Mouse (Mus musculus): ENCODE data around the gene Zfp800. TPM values are rescaled to one million over a fixed set of nuclear protein-coding genes. Genes with fewer than 3 reads are reported as not detected.

Zfp800 gene
- 3.0 and 4.4 TPM in 2 replicates for polyA plus RNA-seq (2012; rRNA removed)

DNA sequence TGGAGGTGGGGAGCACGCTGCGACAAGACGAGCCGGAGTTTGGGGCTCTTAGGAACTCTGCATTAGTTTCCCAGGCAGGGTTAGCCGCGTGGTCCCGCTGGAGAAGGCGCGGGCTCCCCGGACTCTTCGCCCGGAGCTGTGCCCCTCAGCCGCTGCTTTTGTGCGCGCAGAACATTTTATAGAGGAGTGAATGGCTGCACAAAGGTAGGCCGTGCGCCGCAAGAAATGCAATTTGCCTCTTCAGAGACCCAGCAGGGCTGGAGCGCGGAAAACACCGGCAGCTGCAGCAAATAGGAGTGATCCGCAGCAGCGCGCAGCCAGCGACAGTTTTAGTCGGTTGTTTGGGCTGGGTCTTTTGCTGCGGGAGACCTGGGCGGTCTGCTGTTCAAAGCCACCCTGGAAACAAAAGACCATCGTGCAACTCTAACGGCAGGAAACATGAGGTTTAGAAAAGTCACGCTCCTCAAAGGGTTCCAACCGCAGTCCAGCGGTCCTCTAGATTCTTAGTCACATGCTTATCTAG is at the start of gene Zfp800:
TSS of gene Zfp800 (minus strand) at position 325 of the 523 bp plus-strand sequence.
- H3K4me1 ChIP-seq (ENCODE audit: control insufficient read depth, insufficient read depth, low read length) = no peaks in the 10 kb centered on the region; the same call in 1 of the 2 replicates
- no peak for DNase-seq
- peak within 1 kb of the TSS; percentile 41 for H3K4me3 ChIP-seq (replicated peaks; ENCODE audit: extremely low read depth, low read depth, low read length)
- no peak for TF ChIP-seq POLR2A (IDR thresholded peaks at IDR 0.05; ENCODE audit: borderline replicate concordance, extremely low read depth, low read depth, low read length)
- no peak for TF ChIP-seq CTCF (IDR thresholded peaks at IDR 0.05; ENCODE audit: insufficient read depth, low read length)
- WGBS = 2% methylated on average over 33 of the region's 33 CpGs

DNA sequence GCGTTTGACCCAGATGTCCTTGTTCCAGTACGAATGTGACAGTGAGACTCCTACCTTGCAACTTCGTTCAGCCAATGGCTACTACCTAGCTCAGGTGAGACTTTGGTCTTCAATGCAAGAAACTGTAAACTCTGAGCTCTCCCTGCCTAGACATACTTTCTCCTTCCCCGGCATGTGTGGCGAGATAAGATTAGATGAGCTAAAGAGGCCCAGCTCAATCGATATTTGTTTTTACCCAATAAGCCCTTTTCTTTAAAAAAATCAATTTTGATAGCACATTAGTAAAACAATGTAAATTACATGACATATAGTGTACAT is 33.7 kb upstream of the Zfp800 start:
- no peak for TF ChIP-seq POLR2A (IDR thresholded peaks at IDR 0.05; ENCODE audit: borderline replicate concordance, extremely low read depth, low read depth, low read length)
- TF ChIP-seq CTCF (IDR thresholded peaks at IDR 0.05; ENCODE audit: insufficient read depth, low read length) = no peak

DNA sequence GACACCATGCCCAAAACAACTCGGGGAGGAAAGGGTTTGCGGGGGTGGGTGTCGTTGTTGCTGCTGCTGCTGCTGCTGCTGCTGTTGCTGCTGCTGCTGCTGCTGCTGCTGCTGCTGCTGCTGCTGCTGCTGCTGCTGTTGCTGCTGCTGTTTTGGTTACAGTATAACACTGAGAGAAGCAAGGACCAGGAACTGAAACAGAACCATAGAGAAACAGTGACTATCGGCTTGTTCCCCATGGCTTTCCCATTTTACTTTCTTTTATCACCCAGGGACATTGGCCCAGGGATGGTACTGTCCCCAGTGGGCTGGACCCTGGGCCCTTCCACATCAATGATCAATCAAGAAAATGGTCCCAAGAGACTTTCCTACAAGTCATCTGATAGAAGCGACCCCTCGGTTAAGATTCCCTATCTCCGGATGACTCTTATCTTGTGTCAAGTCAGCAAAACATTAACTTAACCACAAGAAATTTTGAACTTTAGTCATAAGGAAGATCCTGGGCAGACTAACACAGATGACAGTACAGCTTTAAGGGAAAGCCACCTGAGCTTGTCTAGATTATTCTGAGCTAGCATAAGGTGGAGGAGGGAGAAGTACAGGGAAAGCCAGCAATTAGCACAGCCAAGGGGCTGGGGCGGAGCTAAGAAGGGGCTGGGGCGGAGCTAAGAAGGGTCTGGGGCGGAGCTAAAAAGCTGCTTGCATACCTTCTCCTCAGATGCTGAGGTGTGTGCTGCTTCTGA is 33.2 kb upstream of the Zfp800 start:
- peak; percentile 50 for DNase-seq
- no peak overlapping the region for H3K4me3 ChIP-seq (replicated peaks; ENCODE audit: extremely low read depth, low read depth, low read length)
- 73% methylated on average over 10 of the region's 10 CpGs for WGBS
- TF ChIP-seq POLR2A (IDR thresholded peaks at IDR 0.05; ENCODE audit: borderline replicate concordance, extremely low read depth, low read depth, low read length) (no peak), CTCF (IDR thresholded peaks at IDR 0.05; ENCODE audit: insufficient read depth, low read length) (no peak)
- H3K4me1 ChIP-seq (ENCODE audit: control insufficient read depth, insufficient read depth, low read length) = no peaks in the 10 kb centered on the region

More for the DNA sequence above, 33.7 kb upstream of the Zfp800 start:
- DNase-seq = no peak
- Histone ChIP-seq H3K4me3 (replicated peaks; ENCODE audit: extremely low read depth, low read depth, low read length) (no peak overlapping the region), H3K4me1 (ENCODE audit: control insufficient read depth, insufficient read depth, low read length) (no peaks in the 10 kb centered on the region)
- WGBS = 69% methylated on average over 6 of the region's 6 CpGs

DNA sequence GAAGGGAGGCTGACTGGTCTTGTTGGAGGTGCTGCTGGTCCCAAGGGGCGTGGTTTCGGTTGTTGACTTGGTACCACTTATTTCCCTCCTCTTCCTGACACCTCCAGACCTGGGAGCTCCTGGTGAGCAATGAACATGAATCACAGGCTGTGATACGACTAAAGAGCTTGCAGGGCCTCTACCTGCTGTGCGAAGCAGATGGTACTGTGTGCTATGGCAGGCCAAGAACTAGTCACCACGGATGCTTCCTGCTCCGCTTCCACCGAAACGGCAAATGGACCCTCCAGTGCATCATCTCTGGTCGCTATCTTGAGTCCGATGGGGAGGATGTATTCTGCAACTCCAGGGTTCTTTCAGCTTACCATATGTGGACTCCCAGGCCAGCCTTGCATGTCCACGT is 32.1 kb upstream of the Zfp800 start:
- 88% methylated on average over 11 of the region's 11 CpGs for WGBS
- no peak for TF ChIP-seq POLR2A (IDR thresholded peaks at IDR 0.05; ENCODE audit: borderline replicate concordance, extremely low read depth, low read depth, low read length)
- TF ChIP-seq CTCF (IDR thresholded peaks at IDR 0.05; ENCODE audit: insufficient read depth, low read length) = no peak
- Histone ChIP-seq H3K4me1 (ENCODE audit: control insufficient read depth, insufficient read depth, low read length) (no peaks in the 10 kb centered on the region), H3K4me3 (replicated peaks; ENCODE audit: extremely low read depth, low read depth, low read length) (no peak overlapping the region)
- DNase-seq = no peak

DNA sequence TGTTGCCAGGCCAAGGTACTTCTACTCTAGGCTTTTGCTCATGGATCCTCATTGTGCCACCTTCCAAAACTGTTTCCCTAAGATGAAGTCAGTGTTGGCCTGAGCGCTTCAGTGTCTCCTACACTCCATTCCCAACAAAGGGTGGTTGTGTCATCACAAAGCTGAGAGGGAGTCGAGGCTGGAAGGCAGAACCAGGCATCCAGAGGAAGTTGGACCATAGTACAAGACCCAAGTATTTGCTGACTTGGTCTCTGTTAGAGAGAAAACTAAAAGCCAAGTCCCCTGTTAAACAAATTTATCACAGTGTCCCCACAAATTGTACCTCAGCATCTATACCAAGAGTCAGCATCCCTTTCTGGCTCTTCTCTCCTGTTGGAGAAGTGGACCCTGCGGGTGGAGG is 30.5 kb upstream of the Zfp800 start, which contains the start of gene Gcc1:
TSS of gene Gcc1 (minus strand) at position 101 of the 400 bp plus-strand sequence.
- DNase-seq = no peak
- Histone ChIP-seq H3K4me1 (ENCODE audit: control insufficient read depth, insufficient read depth, low read length) (peaks cover 2% of the 10 kb centered on the region; the same call in 1 of the 2 replicates), H3K4me3 (replicated peaks; ENCODE audit: extremely low read depth, low read depth, low read length) (no peak within 1 kb of the TSS)
- 89% methylated on average over 3 of the region's 3 CpGs for WGBS
- TF ChIP-seq CTCF (IDR thresholded peaks at IDR 0.05; ENCODE audit: insufficient read depth, low read length) (no peak), POLR2A (IDR thresholded peaks at IDR 0.05; ENCODE audit: borderline replicate concordance, extremely low read depth, low read depth, low read length) (no peak)

DNA sequence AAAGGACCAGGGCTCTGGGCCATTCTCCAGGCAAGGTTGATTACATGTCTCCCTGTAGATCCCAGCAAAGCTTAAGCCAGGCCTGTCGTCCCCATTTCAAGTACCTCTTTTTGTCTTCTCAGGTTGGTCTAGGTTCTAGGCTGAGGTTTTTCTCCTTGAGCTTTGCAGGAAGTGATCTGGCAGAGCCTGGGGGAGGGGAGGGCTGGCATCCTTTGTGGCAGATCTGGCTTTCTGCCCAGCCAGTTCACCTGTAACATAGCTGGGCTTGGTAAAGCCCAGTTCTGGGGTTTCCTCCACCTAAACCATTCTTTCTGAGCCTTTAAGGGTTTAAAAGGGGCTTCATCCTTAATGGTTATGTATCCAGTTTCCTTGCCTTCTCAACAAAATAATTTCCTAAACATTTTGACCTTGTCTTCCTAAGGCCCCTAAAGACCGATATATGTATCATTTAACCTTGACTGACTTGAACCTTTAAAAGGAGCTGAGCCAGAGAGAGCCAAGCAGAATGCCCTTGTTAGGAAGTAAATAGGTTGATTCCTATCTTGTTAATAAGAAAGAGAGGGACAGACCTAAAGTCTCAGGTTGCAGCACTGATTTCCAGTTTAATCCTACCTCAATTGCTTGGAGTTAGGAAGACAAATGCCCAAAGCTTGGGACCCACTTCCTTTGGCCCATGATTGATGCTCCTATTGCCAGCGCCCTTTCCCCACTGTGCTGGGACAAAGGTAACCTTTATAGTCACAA is 29.5 kb upstream of the Zfp800 start, which contains the start of gene Fscn3:
TSS of gene Fscn3 (plus strand) at position 694 of the 744 bp plus-strand sequence.
- H3K4me3 ChIP-seq (replicated peaks; ENCODE audit: extremely low read depth, low read depth, low read length) = no peak within 1 kb of the TSS
- DNase-seq = peak; percentile 11
- TF ChIP-seq CTCF (IDR thresholded peaks at IDR 0.05; ENCODE audit: insufficient read depth, low read length) (no peak), POLR2A (IDR thresholded peaks at IDR 0.05; ENCODE audit: borderline replicate concordance, extremely low read depth, low read depth, low read length) (no peak)
- H3K4me1 ChIP-seq (ENCODE audit: control insufficient read depth, insufficient read depth, low read length) = peaks cover 4% of the 10 kb centered on the region; the same call in 1 of the 2 replicates
- 66% methylated on average over 3 of the region's 3 CpGs for WGBS

DNA sequence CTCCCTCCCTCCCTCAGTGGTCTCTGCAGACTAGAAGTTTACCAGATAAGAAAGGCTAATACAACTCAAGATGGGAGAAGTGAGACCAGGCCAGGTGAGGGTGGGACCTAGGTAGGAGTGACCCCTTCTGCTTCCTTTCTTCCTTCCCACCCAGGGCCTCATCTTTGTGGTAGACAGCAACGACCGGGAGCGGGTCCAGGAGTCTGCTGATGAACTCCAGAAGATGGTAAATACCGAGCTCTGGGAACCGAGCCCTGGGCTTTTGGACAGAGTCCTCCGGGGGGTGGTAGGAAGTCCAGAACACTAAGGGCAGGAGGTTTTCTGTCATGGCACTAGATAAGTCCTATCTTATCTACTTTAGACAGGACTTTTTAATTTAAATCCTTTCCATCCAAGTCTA is 27.2 kb upstream of the Zfp800 start:
- Histone ChIP-seq H3K4me3 (replicated peaks; ENCODE audit: extremely low read depth, low read depth, low read length) (no peak overlapping the region), H3K4me1 (ENCODE audit: control insufficient read depth, insufficient read depth, low read length) (peaks cover 13% of the 10 kb centered on the region; the same call in 1 of the 2 replicates)
- no peak for TF ChIP-seq CTCF (IDR thresholded peaks at IDR 0.05; ENCODE audit: insufficient read depth, low read length)
- TF ChIP-seq POLR2A (IDR thresholded peaks at IDR 0.05; ENCODE audit: borderline replicate concordance, extremely low read depth, low read depth, low read length) = no peak
- no peak for DNase-seq
- 67% methylated on average over 6 of the region's 6 CpGs for WGBS

DNA sequence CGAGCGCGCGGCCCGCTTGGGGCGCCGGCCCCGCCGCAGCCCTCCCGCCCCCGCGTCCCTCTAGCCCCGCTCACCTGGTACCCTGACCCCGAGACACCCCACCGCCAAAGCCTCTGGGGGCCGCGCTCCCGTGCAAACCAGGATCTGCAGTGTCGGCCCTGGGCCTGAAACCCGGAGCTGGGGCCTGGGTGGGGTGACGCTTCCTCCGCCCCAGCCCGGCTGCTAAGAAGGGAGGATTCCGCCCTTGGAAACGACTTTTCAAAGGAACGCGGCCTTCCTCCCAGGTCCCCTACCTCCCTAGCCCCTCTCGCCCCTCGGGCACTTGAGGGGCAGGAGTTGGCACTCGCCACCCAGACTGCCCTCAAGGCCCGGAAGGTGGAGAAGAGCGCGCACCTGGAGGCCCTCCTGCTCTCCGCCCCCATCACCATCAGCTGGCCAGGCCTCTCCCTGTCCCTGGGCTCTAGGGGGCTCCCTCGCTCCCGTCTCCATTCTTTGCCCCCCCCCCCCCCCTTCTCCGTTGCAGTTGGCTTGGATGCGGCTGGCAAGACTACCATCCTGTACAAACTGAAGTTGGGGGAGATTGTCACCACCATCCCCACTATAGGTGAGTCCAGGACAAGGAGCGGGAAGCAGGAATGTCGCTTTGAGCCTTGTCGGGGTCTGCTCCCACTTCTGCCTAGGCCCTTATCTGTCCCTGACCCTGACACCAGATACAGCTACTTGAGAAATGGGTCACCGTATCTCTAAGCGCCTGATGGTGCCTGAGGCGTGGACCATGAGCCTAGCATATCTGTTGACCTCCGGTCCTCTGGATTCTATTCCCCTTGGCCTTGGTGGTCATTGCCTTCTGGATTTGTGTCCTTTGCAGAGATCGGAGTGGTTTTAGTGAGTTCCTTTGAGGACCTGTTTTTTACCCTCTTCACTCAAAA is 26.2 kb upstream of the Zfp800 start:
- Histone ChIP-seq H3K4me1 (ENCODE audit: control insufficient read depth, insufficient read depth, low read length) (peaks cover 17% of the 10 kb centered on the region; the same call in 1 of the 2 replicates), H3K4me3 (replicated peaks; ENCODE audit: extremely low read depth, low read depth, low read length) (peak overlapping the region; percentile 74)
- 7% methylated on average over 45 of the region's 46 CpGs for WGBS
- TF ChIP-seq CTCF (IDR thresholded peaks at IDR 0.05; ENCODE audit: insufficient read depth, low read length) (no peak), POLR2A (IDR thresholded peaks at IDR 0.05; ENCODE audit: borderline replicate concordance, extremely low read depth, low read depth, low read length) (no peak)
- peak; percentile 68 for DNase-seq
